Mouse (Mus musculus) megakaryocyte, embryonic 14.5 days (primary cell): ENCODE data around the gene Insrr. TPM values are rescaled to one million over a fixed set of nuclear protein-coding genes. Genes with fewer than 3 reads are reported as not detected.

ENCODE experiments used
- H3K27me3 ChIP-seq: replicated peaks from 2 replicates; pipeline ENCODE3; 2012; ENCODE audit warnings: inconsistent platforms
- H3K36me3 ChIP-seq: replicated peaks from 2 replicates; pipeline ENCODE3; 2012; ENCODE audit warnings: low read length, inconsistent platforms, mixed read lengths
- H3K4me1 ChIP-seq: 2 replicates; pipeline ENCODE4 v1.6.1; 2012; ENCODE audit warnings: inconsistent platforms
- H3K4me3 ChIP-seq: replicated peaks from 2 replicates; pipeline ENCODE3; 2012; ENCODE audit warnings: moderate library complexity, mild to moderate bottlenecking, inconsistent platforms
- H3K9me3 ChIP-seq: 2 replicates; pipeline ENCODE4 v1.6.1; 2012; ENCODE audit warnings: inconsistent platforms
- FLI1 ChIP-seq: IDR thresholded peaks from 2 replicates; pipeline ENCODE4 v1.6.1; 2012; ENCODE audit warnings: low read length, inconsistent platforms, mixed read lengths
- GATA1 ChIP-seq: IDR thresholded peaks from 3 replicates; pipeline ENCODE4 v1.6.1; 2012; ENCODE audit warnings: mixed read lengths, low read length, inconsistent platforms, borderline replicate concordance
- polyA plus RNA-seq: library from polyadenylated mRNA; stranded (reverse); fragments of >175 nt; gene quantifications from 2 replicates; pipeline ENCODE4 v1.2.3, GENCODE M21; 2012; ENCODE audit warnings: low replicate concordance; ENCODE audit not compliant: insufficient read depth

The Insrr gene
- polyA plus RNA-seq, 1 experiment, result not detected

DNA sequence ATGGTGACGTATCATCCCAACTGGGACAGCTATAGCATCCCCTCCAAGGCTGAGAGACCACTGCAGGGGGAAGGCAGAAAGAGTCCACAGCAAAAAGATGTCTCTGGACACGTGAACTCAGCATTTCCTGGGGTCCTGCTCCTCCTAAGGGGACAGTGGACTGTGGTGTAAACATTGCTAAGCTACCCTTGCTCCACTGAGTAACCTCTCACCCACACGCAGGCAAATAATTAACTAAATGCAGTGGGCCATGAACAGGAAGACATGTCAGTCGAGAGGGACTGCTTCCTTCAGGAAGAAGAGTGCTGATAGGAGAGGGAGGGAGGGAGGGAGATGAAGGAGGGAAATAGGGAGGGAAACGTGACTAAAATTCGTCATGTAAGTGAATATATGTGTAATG lies 25.7 kb upstream of the Insrr start:
- TF ChIP-seq GATA1 (no peak), FLI1 (no peak)
- H3K27me3 ChIP-seq, result peaks cover 49% of the 10 kb centered on the region
- no peaks in the 10 kb centered on the region for H3K9me3 ChIP-seq
- H3K4me1 ChIP-seq, result peaks cover 57% of the 10 kb centered on the region
- peak overlapping the region; percentile 42 for H3K4me3 ChIP-seq
- peaks cover 14% of the 10 kb centered on the region for H3K36me3 ChIP-seq

DNA sequence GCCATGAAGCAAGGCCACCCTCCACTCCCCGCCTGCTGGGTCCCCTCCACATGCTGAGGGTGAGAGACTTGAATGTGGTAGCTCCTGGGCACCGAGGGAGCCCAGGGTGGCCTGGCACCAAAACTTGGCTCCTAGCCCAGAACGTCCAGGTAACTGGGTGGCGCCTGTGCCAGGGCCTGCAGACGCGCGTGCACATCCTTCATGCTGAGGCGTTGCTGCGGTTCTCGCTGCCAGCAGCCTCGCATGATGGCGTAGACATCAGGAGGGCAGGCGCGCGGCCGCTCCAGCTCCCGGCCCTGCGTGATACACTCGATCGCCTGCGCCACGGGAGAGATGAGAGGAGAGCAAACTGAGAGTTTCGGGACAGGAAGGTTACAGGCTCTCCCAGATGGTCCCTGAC lies 18.5 kb upstream of the Insrr start:
- H3K4me1 ChIP-seq, result peaks cover 16% of the 10 kb centered on the region
- no peak overlapping the region for H3K4me3 ChIP-seq
- no peaks in the 10 kb centered on the region for H3K9me3 ChIP-seq
- H3K27me3 ChIP-seq, result peaks cover 99% of the 10 kb centered on the region
- H3K36me3 ChIP-seq, result no peaks in the 10 kb centered on the region
- no peak for TF ChIP-seq GATA1
- no peak for TF ChIP-seq FLI1

DNA sequence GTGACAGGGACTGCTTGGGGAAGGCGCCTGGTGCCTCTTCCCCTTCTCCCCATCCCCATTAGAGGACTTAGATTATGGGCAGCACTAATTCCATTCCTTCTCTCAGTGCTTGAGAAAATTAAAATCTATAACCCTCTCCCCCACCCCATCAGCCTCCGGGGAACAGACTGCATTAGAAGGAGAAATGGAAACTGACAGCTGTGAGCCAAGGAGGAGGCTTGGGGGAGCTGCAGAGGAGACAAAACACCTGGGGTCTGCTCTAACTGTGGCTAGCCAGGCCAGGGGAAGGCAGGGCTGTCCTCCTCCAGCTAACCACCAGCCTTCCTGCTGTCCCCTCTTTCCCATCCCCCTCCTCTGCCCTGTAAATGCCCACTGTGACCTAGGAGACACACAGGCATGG lies 17.7 kb upstream of the Insrr start:
- H3K27me3 ChIP-seq, result peaks cover 99% of the 10 kb centered on the region

DNA sequence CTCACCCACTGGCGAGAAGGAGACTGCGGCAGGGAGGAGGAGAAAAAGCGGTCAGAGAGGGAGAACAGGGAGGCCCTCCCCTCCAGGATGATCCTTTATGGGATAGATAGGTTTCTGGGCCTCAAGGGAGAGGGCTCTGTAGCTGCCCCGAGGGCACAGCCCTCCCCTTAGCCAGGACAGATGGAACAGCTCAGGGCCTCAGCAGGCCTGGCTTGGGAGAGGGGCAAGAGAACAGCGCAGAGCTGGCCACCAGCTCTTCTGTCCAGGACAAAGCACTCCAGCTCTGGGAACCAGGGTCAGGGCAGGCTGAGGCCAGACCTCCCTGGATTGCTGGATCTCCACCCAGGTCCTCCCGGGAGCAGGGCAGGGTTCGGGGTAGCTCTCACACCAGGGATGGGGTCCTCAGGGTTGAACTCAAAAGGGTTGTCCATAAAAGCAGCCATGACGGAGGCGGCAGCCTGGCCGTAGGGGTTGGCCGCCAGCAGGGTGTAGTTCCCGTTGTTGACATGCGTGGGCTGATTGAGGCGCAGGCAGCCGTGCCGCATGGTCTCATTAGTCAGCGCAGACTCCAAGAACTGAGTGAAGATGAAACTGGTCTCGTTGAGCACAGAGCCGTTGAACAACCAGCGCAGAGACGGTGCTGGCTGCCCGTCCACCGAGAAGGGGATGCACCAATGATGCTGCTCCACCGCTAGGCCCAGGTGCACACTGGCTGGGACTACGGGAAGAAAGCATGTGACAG lies 13.3 kb upstream of the Insrr start:
- H3K36me3 ChIP-seq, result no peaks in the 10 kb centered on the region
- H3K27me3 ChIP-seq, result peaks cover 91% of the 10 kb centered on the region
- no peaks in the 10 kb centered on the region for H3K9me3 ChIP-seq
- TF ChIP-seq GATA1, result no peak
- no peak for TF ChIP-seq FLI1
- H3K4me3 ChIP-seq, result no peak overlapping the region
- H3K4me1 ChIP-seq, result peaks cover 4% of the 10 kb centered on the region; the same call in 1 of the 2 replicates

More for the DNA sequence above, 17.7 kb upstream of the Insrr start:
- peaks cover 16% of the 10 kb centered on the region for H3K4me1 ChIP-seq
- H3K4me3 ChIP-seq, result no peak overlapping the region
- H3K36me3 ChIP-seq, result no peaks in the 10 kb centered on the region
- TF ChIP-seq FLI1, result no peak
- no peak for TF ChIP-seq GATA1
- H3K9me3 ChIP-seq, result no peaks in the 10 kb centered on the region

DNA sequence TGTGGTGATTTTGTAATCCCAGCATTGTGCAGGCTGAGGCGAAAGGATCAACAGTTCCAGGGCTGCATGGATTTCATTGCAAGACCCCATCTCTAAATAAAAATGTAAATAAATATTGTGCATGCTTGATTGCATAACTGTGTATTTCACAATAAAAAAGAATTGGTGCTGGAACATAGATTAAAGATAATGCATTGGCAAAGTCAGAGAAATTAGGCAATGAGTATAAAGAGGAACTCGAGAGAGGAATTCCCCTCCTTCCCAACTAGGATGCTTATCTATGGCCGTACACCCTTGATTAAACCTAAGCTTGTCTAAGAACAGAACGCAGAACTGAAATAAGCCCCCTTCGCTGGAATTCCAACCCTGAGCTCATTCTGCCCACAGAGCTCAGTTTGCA lies 11.6 kb upstream of the Insrr start:
- Histone ChIP-seq H3K36me3 (no peaks in the 10 kb centered on the region), H3K4me1 (no peaks in the 10 kb centered on the region), H3K4me3 (no peak overlapping the region), H3K27me3 (peaks cover 92% of the 10 kb centered on the region), H3K9me3 (no peaks in the 10 kb centered on the region)
- TF ChIP-seq GATA1 (no peak), FLI1 (no peak)

DNA sequence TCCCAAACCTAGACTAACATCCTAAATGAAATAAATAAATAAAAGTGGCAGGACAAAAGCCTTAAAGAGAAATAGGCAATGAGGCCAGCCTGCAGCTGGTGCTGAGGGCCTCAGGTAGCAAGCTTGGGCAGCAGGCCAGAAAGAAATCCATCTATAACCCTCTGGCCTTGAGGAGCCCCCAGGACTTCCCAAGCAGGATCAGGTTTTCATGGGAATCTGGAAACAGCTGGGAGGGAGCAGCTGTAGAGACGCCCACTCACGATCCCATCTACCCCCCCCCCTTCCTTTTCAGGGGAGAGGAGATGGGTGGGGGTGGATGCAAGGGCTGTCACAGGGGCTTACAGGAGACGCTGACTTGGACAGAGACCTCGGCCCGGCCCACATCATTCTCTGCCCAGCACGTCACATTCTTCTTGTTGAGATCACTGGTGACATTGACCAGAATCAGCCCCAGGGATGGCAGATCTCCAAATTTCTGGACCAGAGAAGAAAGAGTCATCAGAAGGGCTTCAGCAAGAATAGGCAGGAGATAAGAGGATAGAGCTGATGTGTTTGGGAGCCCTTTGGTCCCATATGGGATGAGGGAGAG lies 11.0 kb upstream of the Insrr start:
- no peaks in the 10 kb centered on the region for H3K9me3 ChIP-seq
- peaks cover 92% of the 10 kb centered on the region for H3K27me3 ChIP-seq
- no peaks in the 10 kb centered on the region for H3K4me1 ChIP-seq
- H3K36me3 ChIP-seq, result no peaks in the 10 kb centered on the region
- no peak overlapping the region for H3K4me3 ChIP-seq
- TF ChIP-seq GATA1, result no peak
- no peak for TF ChIP-seq FLI1

DNA sequence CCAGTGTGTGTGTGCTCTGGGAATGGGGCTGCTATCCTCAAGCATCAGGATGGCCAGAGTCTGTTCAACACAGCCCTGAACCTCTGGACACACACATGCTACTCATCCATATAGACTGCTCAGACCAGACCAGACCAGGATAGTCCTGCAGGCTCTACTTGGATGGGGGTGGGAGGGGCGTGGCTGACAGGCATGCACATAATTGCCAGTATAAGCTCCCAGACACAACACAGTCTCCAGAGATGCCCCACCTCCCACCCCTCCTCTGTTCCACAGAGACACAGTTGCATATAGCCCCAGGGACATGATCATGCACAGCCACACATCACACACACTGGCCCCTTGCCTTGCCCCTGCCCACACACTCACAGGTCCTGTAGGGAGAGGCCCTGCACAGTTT lies 7.5 kb upstream of the Insrr start:
- TF ChIP-seq FLI1, result no peak
- TF ChIP-seq GATA1, result no peak
- H3K27me3 ChIP-seq, result peaks cover 92% of the 10 kb centered on the region

DNA sequence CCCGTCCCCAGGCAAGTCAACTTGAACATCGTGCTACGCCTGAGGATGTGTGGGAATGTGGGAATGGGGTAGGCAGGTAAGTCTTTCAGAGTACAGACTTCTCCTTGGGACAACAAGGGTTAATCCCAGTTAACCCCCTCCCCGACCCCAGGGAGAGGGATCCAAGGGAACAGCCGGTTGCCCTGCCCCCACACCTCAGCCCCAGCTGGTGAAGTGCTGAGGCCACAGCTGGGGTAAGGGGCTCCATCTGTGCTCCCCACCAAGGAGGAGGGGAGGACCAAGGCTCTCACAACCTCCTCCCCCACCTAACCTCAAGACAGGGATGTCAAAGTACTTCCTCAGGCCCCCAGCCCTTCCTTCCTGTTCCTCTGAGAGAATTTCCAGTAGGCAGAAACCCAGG lies 7.0 kb upstream of the Insrr start:
- H3K36me3 ChIP-seq, result no peaks in the 10 kb centered on the region
- peaks cover 95% of the 10 kb centered on the region for H3K27me3 ChIP-seq
- no peak overlapping the region for H3K4me3 ChIP-seq
- H3K9me3 ChIP-seq, result no peaks in the 10 kb centered on the region
- H3K4me1 ChIP-seq, result peaks cover 4% of the 10 kb centered on the region
- TF ChIP-seq FLI1 (no peak), GATA1 (no peak)

More for the DNA sequence above, 7.5 kb upstream of the Insrr start:
- H3K4me3 ChIP-seq, result no peak overlapping the region
- H3K36me3 ChIP-seq, result no peaks in the 10 kb centered on the region
- H3K9me3 ChIP-seq, result no peaks in the 10 kb centered on the region
- no peaks in the 10 kb centered on the region; the same call in 1 of the 2 replicates for H3K4me1 ChIP-seq

DNA sequence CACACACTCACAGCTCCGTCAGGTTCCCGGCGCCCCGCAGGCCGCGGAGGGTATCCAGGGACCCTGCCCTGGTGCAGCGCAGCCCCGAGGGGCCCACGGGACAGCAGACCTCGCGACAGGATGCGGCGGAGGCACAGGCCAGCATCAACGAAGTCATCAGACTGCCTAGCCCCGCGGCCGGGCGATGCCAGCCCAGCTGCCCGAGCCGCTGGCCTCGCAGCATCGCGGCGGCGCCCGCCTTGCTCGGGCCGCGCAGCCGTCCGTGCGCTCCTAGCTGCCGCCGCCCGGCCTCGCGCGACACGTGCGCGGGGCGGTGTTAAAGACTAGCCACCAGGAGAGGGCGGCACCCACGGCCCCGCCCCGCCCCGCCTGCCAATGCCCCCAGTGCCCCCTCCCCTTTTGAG lies 1.8 kb upstream of the Insrr start, which contains the start of gene Ntrk1:
TSS of gene Ntrk1 (minus strand) at position 241 of the 404 bp plus-strand sequence.
- Histone ChIP-seq H3K36me3 (no peaks in the 10 kb centered on the region), H3K4me3 (peak within 1 kb of the TSS; percentile 75), H3K4me1 (peaks cover 25% of the 10 kb centered on the region), H3K9me3 (no peaks in the 10 kb centered on the region), H3K27me3 (peaks cover 98% of the 10 kb centered on the region)
- TF ChIP-seq GATA1 (no peak), FLI1 (no peak)

DNA sequence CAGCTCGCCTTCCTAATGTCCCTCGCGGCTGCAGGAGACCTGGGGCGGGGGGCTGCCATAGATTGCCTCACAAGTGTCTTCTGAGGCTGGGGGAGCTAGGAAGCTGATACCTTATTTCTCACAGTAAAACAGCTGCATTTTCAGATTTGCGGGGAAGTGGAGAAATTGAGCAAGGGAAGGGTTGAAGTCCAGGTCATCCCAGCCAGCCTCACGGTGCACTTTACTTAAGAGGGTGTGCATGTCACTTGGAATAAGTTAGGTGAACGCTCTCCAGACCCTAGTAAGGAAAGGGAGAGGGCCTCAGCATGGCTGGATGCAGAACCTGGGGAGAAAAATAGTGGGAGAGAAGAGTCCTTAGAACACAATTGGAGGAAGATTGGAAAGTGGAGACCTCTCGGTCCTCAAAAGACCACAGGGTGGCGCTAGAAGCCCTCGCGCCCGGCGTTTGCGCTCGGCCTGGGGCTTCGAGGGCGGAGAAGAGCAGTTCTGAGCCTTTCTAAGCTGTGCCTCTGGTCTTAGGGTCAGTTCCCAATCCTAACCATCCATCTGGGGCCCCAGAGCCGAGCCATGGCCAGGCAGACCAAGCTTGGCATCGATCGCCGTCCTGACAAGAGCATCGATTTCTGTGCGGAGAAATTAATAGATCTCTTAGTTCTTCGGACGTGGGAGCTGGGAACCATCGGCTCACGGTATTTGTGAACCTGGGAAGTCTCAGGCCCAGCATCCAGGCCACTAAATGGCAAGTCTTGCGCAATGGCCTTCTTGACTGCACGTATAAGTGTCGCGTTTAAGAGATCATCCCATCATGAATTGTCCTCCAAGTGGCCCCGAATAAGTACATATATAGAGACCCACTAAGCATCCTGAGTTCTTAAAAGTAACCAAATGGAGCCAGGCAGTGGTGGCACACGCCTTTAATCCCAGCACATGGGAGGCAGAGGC lies 1.1 kb upstream of the Insrr start:
- TF ChIP-seq GATA1, result no peak
- TF ChIP-seq FLI1, result no peak
- H3K27me3 ChIP-seq, result peaks cover 98% of the 10 kb centered on the region
- H3K36me3 ChIP-seq, result no peaks in the 10 kb centered on the region
- H3K4me3 ChIP-seq, result peak overlapping the region; percentile 75
- H3K4me1 ChIP-seq, result peaks cover 25% of the 10 kb centered on the region
- H3K9me3 ChIP-seq, result no peaks in the 10 kb centered on the region
